Mouse (Mus musculus): ENCODE measurements at regions not wholly inside any gene's neighbourhood (a gene's known extent, or its start where the extent isn't known, plus 50 kb on each side); places are given as distances from the start of the nearest gene placed in this dataset.

GRCm38 (mm10) chr6:127250874-127251670 is 99.1 kb upstream of the Ccnd2 start:
- in situ Hi-C loops (cut with MboI; ENCODE audit: low pct_unique_long_range_greater_than_20kb in 1 of 2, low sequenced_read_pairs in 2 of 2, unreplicated experiment in 1 of 2), result loop anchor here in 1 of 2 experiments (10.0 kb wide), 1 partner anchor 106 kb away; no protein-coding TSS in a partner anchor

DNA sequence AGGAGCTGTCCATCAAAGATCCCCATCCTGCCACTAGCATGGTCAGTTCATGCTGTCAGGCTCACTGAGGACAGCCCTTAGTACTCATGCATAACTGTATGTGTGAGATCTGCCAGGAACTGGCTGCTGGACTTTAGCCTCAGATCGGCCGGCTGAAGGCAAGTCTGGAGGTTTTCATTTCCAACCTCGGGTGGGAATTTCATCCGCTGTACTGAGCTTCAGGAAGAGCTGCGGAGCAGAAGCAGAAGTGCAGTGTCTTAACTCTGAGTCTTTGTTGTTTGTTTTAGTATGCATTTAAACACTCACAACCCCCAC is 99.6 kb upstream of the Ccnd2 start:
- in situ Hi-C loops (cut with MboI; ENCODE audit: low pct_unique_long_range_greater_than_20kb in 1 of 2, low sequenced_read_pairs in 2 of 2, unreplicated experiment in 1 of 2), result loop anchor here in 1 of 2 experiments (10.0 kb wide), 1 partner anchor 107 kb away; no protein-coding TSS in a partner anchor

- in situ Hi-C loops (cut with MboI; ENCODE audit: low pct_unique_long_range_greater_than_20kb in 1 of 2, low sequenced_read_pairs in 2 of 2, unreplicated experiment in 1 of 2), result loop anchor here in 1 of 2 experiments (10.0 kb wide), 1 partner anchor 107 kb away; no protein-coding TSS in a partner anchor
These were observed 100.2 kb upstream of the Ccnd2 start for GRCm38 (mm10) chr6:127252000-127252721.

- in situ Hi-C loops (cut with MboI; ENCODE audit: low pct_unique_long_range_greater_than_20kb in 1 of 2, low sequenced_read_pairs in 2 of 2, unreplicated experiment in 1 of 2), result loop anchor here in 1 of 2 experiments (10.0 kb wide), 1 partner anchor 109 kb away; no protein-coding TSS in a partner anchor
These were observed 101.9 kb upstream of the Ccnd2 start for GRCm38 (mm10) chr6:127253935-127254334.

DNA sequence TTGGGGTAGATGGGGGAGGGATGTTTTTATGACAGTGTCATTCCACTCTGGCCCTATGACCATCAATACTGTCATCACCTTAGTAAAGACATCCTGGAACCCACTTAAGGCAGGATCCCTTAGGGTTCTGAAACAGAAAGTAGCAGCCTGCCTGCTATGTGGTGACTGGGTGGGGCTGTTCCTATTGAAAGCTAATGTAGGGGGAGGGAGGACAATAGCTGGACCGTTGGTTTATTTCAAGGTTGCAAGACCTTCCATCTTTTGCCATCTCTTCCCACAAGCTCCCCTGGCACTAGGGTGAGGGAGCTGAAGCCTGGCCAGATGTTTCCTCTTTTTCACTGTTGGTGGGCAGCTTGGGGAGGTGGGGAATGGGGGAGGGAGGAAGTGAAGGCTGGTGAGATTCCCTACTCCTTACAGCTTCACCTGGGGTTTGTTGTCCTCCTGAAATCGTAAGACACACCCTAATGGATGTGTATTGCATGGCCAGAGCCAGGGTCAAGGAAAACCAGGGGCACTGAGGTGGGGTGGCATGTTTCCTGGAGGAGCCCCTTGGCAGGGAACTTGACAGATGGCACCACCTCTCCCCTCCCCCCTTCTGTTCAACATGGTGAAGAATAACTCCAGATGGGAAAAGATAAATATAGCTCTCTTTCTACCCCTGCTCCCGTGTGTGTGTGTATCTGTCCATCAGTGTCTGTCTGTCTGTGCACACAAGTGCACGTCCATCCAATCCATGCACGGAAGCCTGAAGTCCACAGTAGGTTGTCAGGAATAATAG is 112.1 kb upstream of the Ccnd2 start:
- in situ Hi-C loops (cut with MboI; ENCODE audit: low pct_unique_long_range_greater_than_20kb in 1 of 2, low sequenced_read_pairs in 2 of 2, unreplicated experiment in 1 of 2), result loop anchor here in 1 of 2 experiments (10.0 kb wide), 1 partner anchor 119 kb away; no protein-coding TSS in a partner anchor

GRCm38 (mm10) chr6:127265063-127265775 is 113.2 kb upstream of the Ccnd2 start:
- in situ Hi-C loops (cut with MboI; ENCODE audit: low pct_unique_long_range_greater_than_20kb in 1 of 2, low sequenced_read_pairs in 2 of 2, unreplicated experiment in 1 of 2), result loop anchor here in 1 of 2 experiments (10.0 kb wide), 1 partner anchor 120 kb away; no protein-coding TSS in a partner anchor

GRCm38 (mm10) chr6:127265901-127266812 is 114.2 kb upstream of the Ccnd2 start:
- in situ Hi-C loops (cut with MboI; ENCODE audit: low pct_unique_long_range_greater_than_20kb in 1 of 2, low sequenced_read_pairs in 2 of 2, unreplicated experiment in 1 of 2), result loop anchor here in 1 of 2 experiments (10.0 kb wide), 1 partner anchor 121 kb away; no protein-coding TSS in a partner anchor

DNA sequence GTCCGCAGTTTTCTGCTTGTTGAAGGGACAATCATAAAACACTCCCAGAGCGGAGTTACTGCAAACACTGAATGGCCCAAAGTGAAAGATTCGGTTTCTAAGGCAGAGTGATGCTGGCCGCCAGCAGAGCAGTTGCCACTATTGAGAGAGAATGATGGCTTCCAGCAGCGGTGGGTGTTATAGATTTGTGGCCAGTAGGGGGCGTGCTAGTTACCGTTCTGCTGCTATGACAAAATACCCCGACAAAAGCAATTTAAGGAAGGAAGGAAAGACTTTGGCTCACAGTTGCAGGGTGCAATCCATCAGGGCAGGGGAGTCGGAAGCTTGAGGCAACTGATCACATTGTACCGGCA is 114.8 kb upstream of the Ccnd2 start:
- in situ Hi-C loops (cut with MboI; ENCODE audit: low pct_unique_long_range_greater_than_20kb in 1 of 2, low sequenced_read_pairs in 2 of 2, unreplicated experiment in 1 of 2), result loop anchor here in 1 of 2 experiments (10.0 kb wide), 1 partner anchor 122 kb away; no protein-coding TSS in a partner anchor

GRCm38 (mm10) chr6:127269021-127269420 is 117.0 kb upstream of the Ccnd2 start:
- in situ Hi-C loops (cut with MboI; ENCODE audit: low pct_unique_long_range_greater_than_20kb in 1 of 2, low sequenced_read_pairs in 2 of 2, unreplicated experiment in 1 of 2), result loop anchor here in 1 of 2 experiments (10.0 kb wide), 1 partner anchor 124 kb away; no protein-coding TSS in a partner anchor

DNA sequence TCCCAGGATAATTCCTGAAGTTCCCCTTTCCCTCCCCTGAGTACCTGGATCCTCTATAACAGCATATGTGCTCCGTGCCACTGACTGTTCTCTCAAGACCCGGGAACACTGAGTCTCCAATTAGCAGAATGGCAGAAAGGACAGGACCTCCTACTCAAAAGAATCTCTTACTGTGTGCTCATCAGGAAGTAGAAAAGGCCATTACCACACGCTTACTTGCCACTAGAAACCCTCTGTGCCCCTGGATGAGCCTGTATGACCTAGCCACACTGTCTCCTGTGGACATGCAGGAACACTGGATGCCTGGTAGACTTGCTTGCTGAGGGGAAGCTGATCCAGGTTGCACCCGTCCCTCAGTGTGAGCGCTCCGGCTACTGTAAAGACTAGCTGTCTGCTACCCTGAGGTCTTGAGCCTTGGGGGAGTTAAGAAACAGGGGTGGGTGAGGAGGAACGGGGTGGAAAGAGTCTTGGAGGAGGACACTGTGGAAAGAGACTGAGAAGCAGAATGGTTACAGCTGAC is 117.6 kb upstream of the Ccnd2 start:
- in situ Hi-C loops (cut with MboI; ENCODE audit: low pct_unique_long_range_greater_than_20kb in 1 of 2, low sequenced_read_pairs in 2 of 2, unreplicated experiment in 1 of 2), result loop anchor here in 1 of 2 experiments (10.0 kb wide), 1 partner anchor 125 kb away; no protein-coding TSS in a partner anchor

GRCm38 (mm10) chr6:127270774-127271173 is 118.8 kb upstream of the Ccnd2 start:
- in situ Hi-C loops (cut with MboI; ENCODE audit: low pct_unique_long_range_greater_than_20kb in 1 of 2, low sequenced_read_pairs in 2 of 2, unreplicated experiment in 1 of 2), result no loop called here

- in situ Hi-C loops (cut with MboI; ENCODE audit: low pct_unique_long_range_greater_than_20kb in 1 of 2, low sequenced_read_pairs in 2 of 2, unreplicated experiment in 1 of 2), result no loop called here
These were observed 119.4 kb upstream of the Ccnd2 start for GRCm38 (mm10) chr6:127271418-127271817.

DNA sequence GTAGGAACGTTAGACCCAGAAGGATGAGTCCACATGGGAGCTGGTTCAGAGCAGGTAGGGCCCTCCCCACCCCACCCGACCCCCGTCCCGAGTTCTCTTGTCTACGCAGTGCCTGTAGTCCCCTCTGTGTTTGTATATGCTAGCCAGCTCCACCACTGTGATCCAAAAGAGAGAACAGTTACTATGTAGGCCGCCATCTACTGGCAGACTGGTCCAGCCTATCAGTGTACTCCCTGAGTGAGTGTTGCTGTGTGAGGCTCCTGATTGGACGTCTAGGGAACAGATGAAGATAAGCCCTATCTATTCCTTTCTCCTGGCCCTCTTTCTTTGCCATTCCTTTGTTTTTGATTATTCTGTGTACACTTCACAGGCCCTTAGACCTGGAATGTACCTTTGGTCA is 120.6 kb upstream of the Ccnd2 start:
- in situ Hi-C loops (cut with MboI; ENCODE audit: low pct_unique_long_range_greater_than_20kb in 1 of 2, low sequenced_read_pairs in 2 of 2, unreplicated experiment in 1 of 2), result no loop called here

DNA sequence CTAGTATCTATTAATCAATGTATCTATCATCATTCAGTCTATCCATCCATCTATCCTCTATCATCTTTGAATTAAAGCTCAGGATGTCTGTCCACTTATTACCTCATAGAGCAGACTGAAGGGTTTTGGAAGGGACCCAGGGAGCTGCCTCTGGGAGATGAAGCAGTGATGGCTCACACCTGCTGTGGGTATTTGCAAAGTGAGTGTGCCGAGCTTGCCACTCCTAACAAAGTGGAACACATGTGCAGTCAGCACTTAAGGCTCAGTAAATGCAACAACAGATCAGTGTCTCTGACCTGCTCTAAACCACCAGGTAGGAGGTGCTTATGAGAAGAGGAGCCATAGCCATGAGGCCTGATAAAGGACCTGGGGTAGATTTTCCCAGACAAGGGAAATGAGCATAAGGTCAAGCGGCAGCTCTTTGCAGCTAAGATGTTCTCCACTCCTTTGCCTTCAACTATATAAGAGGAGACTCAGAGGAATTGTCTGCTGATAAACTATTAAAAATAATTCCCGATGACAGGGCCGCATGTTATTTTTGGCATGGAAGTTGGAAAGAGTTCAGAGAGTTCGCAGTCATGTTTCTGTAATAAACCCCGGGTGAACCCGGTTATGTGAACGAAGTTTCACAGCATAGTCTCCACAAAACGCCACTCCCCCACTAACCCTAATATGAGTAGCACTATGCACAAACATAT is 122.9 kb upstream of the Ccnd2 start:
- in situ Hi-C loops (cut with MboI; ENCODE audit: low pct_unique_long_range_greater_than_20kb in 1 of 2, low sequenced_read_pairs in 2 of 2, unreplicated experiment in 1 of 2), result no loop called here

DNA sequence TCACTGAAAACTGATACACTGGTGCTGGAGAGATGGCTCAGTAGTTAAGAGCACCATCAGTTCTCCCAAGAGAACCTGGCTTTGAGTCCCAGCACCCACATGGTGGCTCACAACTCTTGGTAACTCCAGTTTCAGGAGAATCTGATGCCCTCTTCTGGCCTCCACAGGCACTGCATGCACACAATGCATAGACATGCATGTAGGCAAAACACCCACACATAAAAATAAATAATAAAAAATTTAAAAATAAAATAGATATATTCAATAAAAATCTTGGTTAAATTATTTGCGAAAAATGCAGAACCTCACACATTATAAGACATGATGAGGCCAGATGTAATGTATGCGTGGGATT is 123.4 kb upstream of the Ccnd2 start:
- in situ Hi-C loops (cut with MboI; ENCODE audit: low pct_unique_long_range_greater_than_20kb in 1 of 2, low sequenced_read_pairs in 2 of 2, unreplicated experiment in 1 of 2), result no loop called here

GRCm38 (mm10) chr6:127276362-127276761 is 124.4 kb upstream of the Ccnd2 start:
- in situ Hi-C loops (cut with MboI; ENCODE audit: low pct_unique_long_range_greater_than_20kb in 1 of 2, low sequenced_read_pairs in 2 of 2, unreplicated experiment in 1 of 2), result no loop called here
